Mouse (Mus musculus) hindbrain, embryonic 14.5 days (tissue): ENCODE data around the gene Hgd. TPM values are rescaled to one million over a fixed set of nuclear protein-coding genes. Genes with fewer than 3 reads are reported as not detected.

Source experiments
- ATAC-seq: fragments of 200-750 bp; cut with Nextera tagmentation; 2 replicates; pipeline ENCODE4 v1.8.0; 2017; ENCODE audit warnings: moderate number of reproducible peaks, mild to moderate bottlenecking, moderate TSS enrichment, moderate library complexity; ENCODE audit not compliant: low FRiP score
- DNase-seq: peaks from one replicate; pipeline ENCODE4 v3.0.0-alpha.2; 2015; ENCODE audit warnings: low spot score
- H3K27ac ChIP-seq: fragments of 300-500 bp; sonication (generic); 2 replicates; pipeline ENCODE4 v1.5.1; 2014; ENCODE audit warnings: mild to moderate bottlenecking, moderate library complexity
- H3K27me3 ChIP-seq: fragments of 300-500 bp; sonication (generic); 2 replicates; pipeline ENCODE4 v1.6.1; 2014; ENCODE audit warnings: mild to moderate bottlenecking, low read length, mixed read lengths; ENCODE audit not compliant: control insufficient read depth, insufficient read depth
- H3K36me3 ChIP-seq: fragments of 300-500 bp; sonication (generic); replicated peaks from 2 replicates; pipeline ENCODE4 v1.6.1; 2014; ENCODE audit not compliant: control insufficient read depth, insufficient read depth
- H3K4me1 ChIP-seq: fragments of 300-500 bp; sonication (generic); replicated peaks from 2 replicates; pipeline ENCODE4 v1.6.1; 2014; ENCODE audit warnings: antibody characterized with exemption, low read length, mixed read lengths; ENCODE audit not compliant: control insufficient read depth, insufficient read depth
- H3K4me2 ChIP-seq: fragments of 300-500 bp; sonication (generic); replicated peaks from 2 replicates; pipeline ENCODE4 v1.6.1; 2014; ENCODE audit warnings: mild to moderate bottlenecking, moderate library complexity
- H3K4me3 ChIP-seq: fragments of 300-500 bp; sonication (generic); replicated peaks from 2 replicates; pipeline ENCODE4 v1.5.1; 2014; ENCODE audit warnings: mild to moderate bottlenecking, low read length
- H3K9ac ChIP-seq: fragments of 300-500 bp; sonication (generic); 2 replicates; pipeline ENCODE4 v1.6.1; 2014
- H3K9me3 ChIP-seq: fragments of 300-500 bp; sonication (generic); 2 replicates; pipeline ENCODE4 v1.6.1; 2016; ENCODE audit warnings: low read length; ENCODE audit not compliant: control insufficient read depth
- WGBS: fragments of 180-500 bp; shearing (Covaris S2); extraction: QIAGEN DNeasy Blood & Tissue Kit; methylation state at CpG from one replicate; pipeline ENCODE4 v1.1.7; 2014; 5-methylcytosine and 5-hydroxymethylcytosine counted together
- polyA plus RNA-seq: library from polyadenylated mRNA; unstranded; fragments of >200 nt; fragmentation: Nextera tagmentation; extraction: Ambion mirVana; gene quantifications from 2 replicates; pipeline ENCODE4 v1.2.1, GENCODE M21; 2014

Gene Hgd
- polyA plus RNA-seq, 1 experiment from 2014 or later = 0.13 TPM

DNA sequence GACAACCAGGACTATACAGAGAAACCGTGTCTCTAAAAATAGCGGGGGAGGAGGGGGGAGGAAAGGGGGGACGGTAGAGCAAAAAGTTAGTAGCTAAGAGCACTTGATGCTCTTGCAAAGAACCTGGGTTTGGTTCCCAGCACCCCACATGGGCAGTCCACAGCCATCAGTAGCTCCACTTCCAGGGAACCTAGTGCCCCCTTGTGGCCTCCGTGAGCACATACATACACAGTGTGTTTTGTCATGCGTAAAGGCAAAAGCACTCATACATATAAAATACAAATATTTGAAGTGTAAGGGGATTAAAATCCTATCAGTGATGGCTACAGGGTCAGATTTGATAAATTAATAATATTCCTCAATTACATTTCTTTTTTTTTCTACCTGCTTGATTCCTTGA lies 6.9 kb upstream of the Hgd start:
- no peaks in the 10 kb centered on the region for H3K9me3 ChIP-seq
- H3K27me3 ChIP-seq = no peaks in the 10 kb centered on the region
- H3K4me2 ChIP-seq = no peak overlapping the region
- no peak for DNase-seq
- no peaks in the 10 kb centered on the region for H3K4me1 ChIP-seq
- WGBS = 97% methylated on average over 5 of the region's 5 CpGs
- no peak for ATAC-seq
- no peak overlapping the region for H3K27ac ChIP-seq
- H3K9ac ChIP-seq = no peak overlapping the region
- no peak overlapping the region for H3K4me3 ChIP-seq
- no peaks in the 10 kb centered on the region for H3K36me3 ChIP-seq

DNA sequence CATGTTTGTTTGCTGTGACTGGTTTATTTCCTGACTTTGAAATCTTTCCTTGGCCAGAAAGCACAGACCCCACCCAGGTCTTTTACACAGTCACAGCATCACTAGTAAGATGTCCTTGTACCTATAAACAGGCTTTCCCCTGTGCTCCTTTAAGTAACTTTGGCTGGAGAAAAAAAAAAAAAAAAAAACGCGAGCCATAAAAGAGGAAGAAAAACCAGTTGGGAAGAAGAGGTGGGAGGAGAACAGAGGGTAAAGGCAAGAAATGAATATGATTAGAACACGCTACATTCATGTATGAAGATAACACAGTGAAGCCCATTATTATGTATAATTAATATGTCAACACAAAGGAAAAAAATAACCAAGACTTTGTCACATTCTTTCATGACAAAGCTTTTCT lies 4.6 kb upstream of the Hgd start:
- Histone ChIP-seq H3K4me3 (no peak overlapping the region), H3K4me1 (no peaks in the 10 kb centered on the region), H3K27me3 (no peaks in the 10 kb centered on the region), H3K4me2 (no peak overlapping the region), H3K9ac (no peak overlapping the region), H3K36me3 (no peaks in the 10 kb centered on the region), H3K9me3 (no peaks in the 10 kb centered on the region), H3K27ac (no peak overlapping the region)
- 81% methylated on average over 3 of the region's 3 CpGs for WGBS
- ATAC-seq = no peak
- DNase-seq = no peak

DNA sequence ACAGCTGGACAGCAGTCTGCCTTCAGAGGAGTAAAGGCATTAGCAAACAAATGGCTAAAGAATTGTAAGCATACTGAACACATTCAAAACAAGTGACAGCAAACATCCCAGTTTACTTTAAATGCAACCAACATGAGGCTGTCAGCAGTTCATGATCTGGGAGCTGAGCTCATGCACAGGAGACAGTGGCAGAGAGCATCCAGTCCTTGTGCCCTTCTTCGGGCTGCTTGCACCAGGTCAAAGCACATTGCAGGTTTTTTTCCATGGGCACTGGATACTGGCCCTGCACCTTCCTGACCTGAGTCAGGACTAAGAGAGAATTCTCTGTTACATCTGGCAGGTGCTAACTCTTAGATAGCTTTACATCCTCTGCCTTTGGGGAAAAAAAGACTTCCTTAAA lies 362 bp upstream of the Hgd start:
- 85% methylated on average over 1 of the region's 1 CpGs for WGBS
- H3K9ac ChIP-seq = no peak overlapping the region
- no peaks in the 10 kb centered on the region for H3K9me3 ChIP-seq
- DNase-seq (no peak), ATAC-seq (no peak)
- no peaks in the 10 kb centered on the region for H3K27me3 ChIP-seq
- H3K4me2 ChIP-seq = no peak overlapping the region
- no peak overlapping the region for H3K4me3 ChIP-seq
- H3K4me1 ChIP-seq = peaks cover 10% of the 10 kb centered on the region
- H3K27ac ChIP-seq = no peak overlapping the region
- no peaks in the 10 kb centered on the region for H3K36me3 ChIP-seq

DNA sequence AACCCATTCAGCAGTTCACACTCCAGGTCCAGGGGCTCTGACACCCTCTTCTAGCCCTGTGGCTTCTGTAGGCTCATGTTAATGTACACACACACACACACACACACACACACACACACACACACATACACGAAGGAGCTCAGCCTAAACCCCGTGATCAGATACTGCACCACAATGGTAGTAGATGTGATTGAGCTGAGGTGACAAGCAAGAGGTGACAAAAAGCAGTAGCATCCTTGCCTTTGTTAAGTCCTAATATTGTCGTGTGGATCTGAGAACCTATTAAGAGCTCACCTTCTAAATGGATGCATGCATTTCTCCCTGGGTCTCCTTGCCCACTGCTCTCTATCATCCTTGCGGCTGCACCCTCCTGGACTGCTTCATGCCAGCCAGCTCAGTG lies 698 bp downstream of the Hgd start:
- 96% methylated on average over 4 of the region's 4 CpGs for WGBS
- Histone ChIP-seq H3K4me1 (peaks cover 18% of the 10 kb centered on the region), H3K4me3 (no peak overlapping the region), H3K9me3 (no peaks in the 10 kb centered on the region), H3K27ac (no peak overlapping the region), H3K36me3 (no peaks in the 10 kb centered on the region), H3K4me2 (no peak overlapping the region), H3K27me3 (no peaks in the 10 kb centered on the region), H3K9ac (no peak overlapping the region)
- DNase-seq (no peak), ATAC-seq (no peak)

DNA sequence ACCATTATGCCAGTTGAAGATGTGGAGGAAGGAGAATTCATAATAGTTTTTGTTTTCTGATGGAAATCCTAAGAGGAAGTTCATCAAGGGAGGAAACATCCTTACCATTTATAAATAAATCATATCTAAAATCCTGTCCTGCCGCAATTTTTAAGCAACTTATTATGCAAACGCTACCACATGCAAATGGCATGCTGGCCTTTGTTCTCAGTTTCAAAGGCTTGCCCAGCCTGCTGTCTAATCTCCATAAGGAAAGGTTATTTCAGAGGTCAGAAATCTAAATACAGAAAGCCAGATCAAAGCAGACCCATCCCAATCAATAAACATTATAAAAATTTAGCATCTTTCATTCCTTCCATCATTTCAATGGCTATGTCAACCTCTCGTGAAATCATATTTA lies 1.9 kb downstream of the Hgd start:
- Histone ChIP-seq H3K4me1 (peaks cover 18% of the 10 kb centered on the region), H3K4me2 (no peak overlapping the region), H3K9me3 (no peaks in the 10 kb centered on the region), H3K36me3 (no peaks in the 10 kb centered on the region), H3K27ac (no peak overlapping the region), H3K27me3 (no peaks in the 10 kb centered on the region), H3K4me3 (no peak overlapping the region), H3K9ac (no peak overlapping the region)
- DNase-seq (no peak), ATAC-seq (no peak)
- WGBS = 21% methylated on average over 3 of the region's 3 CpGs

DNA sequence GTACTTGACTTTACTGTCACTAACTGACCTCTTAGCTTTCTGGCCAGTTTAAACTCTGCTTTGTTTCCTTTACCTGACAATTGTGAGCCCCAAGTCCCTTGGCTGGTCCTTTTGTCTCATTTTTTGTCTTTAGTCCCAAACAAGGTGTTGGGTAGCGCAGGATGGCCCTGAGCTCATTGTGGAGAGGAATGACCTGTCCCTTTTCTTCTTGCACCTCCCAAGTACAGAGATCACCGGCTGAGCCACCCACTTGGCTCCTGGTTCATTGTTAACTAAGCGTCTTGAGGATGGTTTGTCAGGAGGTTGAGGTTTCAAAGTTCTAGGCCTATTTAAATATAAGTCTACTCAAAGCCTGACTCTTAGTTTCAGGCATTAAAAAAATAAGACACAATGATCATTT lies 3.4 kb downstream of the Hgd start:
- peak overlapping the region; percentile 92 for H3K27ac ChIP-seq
- no peaks in the 10 kb centered on the region for H3K27me3 ChIP-seq
- no peak overlapping the region for H3K4me3 ChIP-seq
- H3K9me3 ChIP-seq = no peaks in the 10 kb centered on the region
- no peak overlapping the region for H3K9ac ChIP-seq
- H3K4me1 ChIP-seq = peaks cover 18% of the 10 kb centered on the region
- H3K36me3 ChIP-seq = no peaks in the 10 kb centered on the region
- DNase-seq (no peak), ATAC-seq (no peak)
- 63% methylated on average over 3 of the region's 3 CpGs for whole genome bisulfite sequencing
- no peak overlapping the region for H3K4me2 ChIP-seq

DNA sequence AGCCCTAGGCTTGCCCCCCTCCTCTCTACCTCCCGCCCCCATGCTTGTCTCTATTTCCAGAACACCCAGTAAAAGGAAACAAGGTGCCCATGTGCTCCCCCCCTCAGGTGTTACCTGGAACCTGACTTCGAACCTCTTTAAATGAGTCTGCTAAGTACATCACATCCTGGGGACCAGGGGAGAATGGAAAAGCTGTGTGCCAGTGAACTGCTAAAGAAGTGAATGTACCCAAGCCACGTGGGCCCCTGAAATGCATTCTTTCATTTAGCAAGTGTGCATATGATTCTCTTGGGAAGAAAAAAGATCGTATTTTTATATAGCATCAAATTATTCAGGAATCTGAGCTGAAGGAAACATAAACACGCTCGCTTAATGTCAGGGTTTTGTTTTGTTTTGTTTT lies 3.8 kb downstream of the Hgd start:
- H3K9ac ChIP-seq = peak overlapping the region; percentile 59

DNA sequence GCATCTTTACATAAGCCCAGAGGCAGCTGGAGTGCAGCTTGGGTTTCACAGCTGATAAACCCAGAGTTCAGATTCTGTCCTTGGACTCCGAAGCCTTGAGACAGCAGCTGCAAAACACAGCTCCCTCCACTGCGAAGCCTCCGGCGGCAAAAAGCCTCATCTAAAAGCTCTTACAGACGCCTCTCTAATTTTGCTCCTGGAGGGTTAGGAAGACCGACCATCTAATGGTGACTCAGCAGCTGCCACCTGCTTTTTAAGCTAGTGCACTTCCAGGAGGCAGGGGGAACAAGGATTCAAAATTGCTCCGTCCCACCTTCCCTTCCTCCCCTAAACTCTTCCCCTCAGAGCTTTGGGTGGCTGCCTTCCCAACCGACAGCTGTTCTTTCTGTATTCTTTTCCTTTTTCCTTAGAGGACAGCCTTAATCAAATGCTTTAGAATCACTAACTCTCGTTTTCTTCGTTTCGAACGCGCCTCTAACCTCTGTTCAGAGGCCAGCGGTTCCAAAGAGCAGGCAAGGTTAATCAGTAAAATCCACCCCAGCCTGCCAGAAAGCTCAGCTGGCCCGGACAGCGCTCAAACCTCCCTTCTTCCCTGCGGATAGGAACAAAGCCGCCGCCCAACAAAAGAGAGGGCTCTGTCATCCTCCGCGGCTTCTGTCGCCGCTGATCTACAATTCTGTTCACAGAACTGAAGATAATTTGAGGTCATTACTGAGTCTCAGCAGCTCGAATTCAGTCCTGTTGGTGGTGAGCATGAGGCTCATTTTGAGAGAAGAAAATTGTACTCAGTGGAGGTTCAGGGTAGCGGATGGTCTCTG lies 4.5 kb downstream of the Hgd start:
- DNase-seq (peak; percentile 66), ATAC-seq (peak; percentile 83)
- H3K27ac ChIP-seq = peak overlapping the region; percentile 92
- H3K4me2 ChIP-seq = peak overlapping the region; percentile 51
- WGBS = 1% methylated on average over 25 of the region's 25 CpGs
- peak overlapping the region; percentile 18 for H3K4me3 ChIP-seq
- H3K9ac ChIP-seq = peak overlapping the region; percentile 59
- H3K4me1 ChIP-seq = peaks cover 18% of the 10 kb centered on the region
- H3K27me3 ChIP-seq = no peaks in the 10 kb centered on the region
- no peaks in the 10 kb centered on the region for H3K9me3 ChIP-seq
- no peaks in the 10 kb centered on the region for H3K36me3 ChIP-seq

More for the DNA sequence above, 3.8 kb downstream of the Hgd start:
- WGBS = 23% methylated on average over 6 of the region's 6 CpGs
- H3K4me3 ChIP-seq = no peak overlapping the region
- H3K4me1 ChIP-seq = peaks cover 18% of the 10 kb centered on the region
- no peaks in the 10 kb centered on the region for H3K9me3 ChIP-seq
- no peaks in the 10 kb centered on the region for H3K36me3 ChIP-seq
- peak overlapping the region; percentile 51 for H3K4me2 ChIP-seq
- DNase-seq (no peak), ATAC-seq (no peak)
- H3K27ac ChIP-seq = peak overlapping the region; percentile 92
- no peaks in the 10 kb centered on the region for H3K27me3 ChIP-seq

DNA sequence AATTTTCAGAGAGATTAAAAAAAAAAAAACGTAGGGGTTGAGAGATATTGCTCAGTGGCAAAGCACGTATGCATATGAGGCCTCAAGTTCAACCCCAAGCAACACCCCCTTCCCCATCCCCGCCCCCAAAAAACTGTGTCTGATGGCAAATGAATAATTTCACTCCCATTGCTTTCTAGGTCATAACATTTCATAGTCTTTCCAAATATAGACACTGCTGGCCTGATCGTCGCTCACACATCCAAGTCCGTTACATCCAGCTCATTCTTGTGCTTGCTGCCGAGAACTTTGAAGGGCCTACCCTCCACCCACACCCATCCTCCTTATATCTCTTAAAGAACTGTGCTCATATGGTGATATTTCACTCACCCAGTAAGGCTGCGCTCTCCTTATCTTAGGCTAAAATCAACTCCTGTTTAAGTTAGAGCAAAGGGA lies 5.2 kb downstream of the Hgd start:
- H3K4me2 ChIP-seq = peak overlapping the region; percentile 51; the same call in 1 of the 2 replicates
- DNase-seq (no peak), ATAC-seq (0 out of 2 replicates have a peak, but pooled peaks have one; percentile 23)

More for the DNA sequence above, 5.2 kb downstream of the Hgd start:
- Histone ChIP-seq H3K27ac (peak overlapping the region; percentile 92), H3K4me3 (no peak overlapping the region), H3K9ac (no peak overlapping the region), H3K9me3 (no peaks in the 10 kb centered on the region), H3K27me3 (no peaks in the 10 kb centered on the region), H3K36me3 (no peaks in the 10 kb centered on the region), H3K4me1 (peaks cover 18% of the 10 kb centered on the region)
- 35% methylated on average over 8 of the region's 8 CpGs for WGBS
